Mouse (Mus musculus): ENCODE measurements around the gene Fam171b. TPM values are rescaled to one million over a fixed set of nuclear protein-coding genes. Genes with fewer than 3 reads are reported as not detected.
A peak's percentile ranks its signal among the peaks of the same experiment; 100 is the strongest.

Fam171b gene
- polyA plus RNA-seq (2015; fragmentation: Nextera tagmentation; extraction: Ambion mirVana): 63.5 and 67.5 TPM in 2 replicates

GRCm38 (mm10) chr2:83812483-83813272, at the start of gene Fam171b:
Gene Fam171b, plus strand, starts transcription at chr2:83812636.
- Histone ChIP-seq H3K4me1 (peaks cover 30% of the 10 kb centered on the region), H3K36me3 (no peaks in the 10 kb centered on the region), H3K9ac (replicated peaks) (peak within 1 kb of the TSS; percentile 92), H3K27ac (replicated peaks) (peak within 1 kb of the TSS; percentile 92), H3K9me3 (no peaks in the 10 kb centered on the region), H3K4me2 (replicated peaks) (peak within 1 kb of the TSS; percentile 55), H3K27me3 (no peaks in the 10 kb centered on the region), H3K4me3 (peak within 1 kb of the TSS; percentile 62)
- WGBS: under 1% methylated on average over 63 of the region's 63 CpGs
- peak; percentile 95 for ATAC-seq (replicated peaks)

GRCm38 (mm10) chr2:83766058-83766457, 46.4 kb upstream of the Fam171b start:
- Histone ChIP-seq H3K4me2 (replicated peaks) (no peak overlapping the region), H3K36me3 (no peaks in the 10 kb centered on the region), H3K9ac (replicated peaks) (no peak overlapping the region), H3K27ac (replicated peaks) (no peak overlapping the region), H3K4me1 (peaks cover 6% of the 10 kb centered on the region; the same call in 1 of the 2 replicates), H3K9me3 (no peaks in the 10 kb centered on the region), H3K4me3 (no peak overlapping the region), H3K27me3 (no peaks in the 10 kb centered on the region)
- 87% methylated on average over 6 of the region's 6 CpGs for WGBS
- no peak for ATAC-seq (replicated peaks)

GRCm38 (mm10) chr2:83766878-83767277, 45.6 kb upstream of the Fam171b start:
- Histone ChIP-seq H3K27me3 (no peaks in the 10 kb centered on the region), H3K36me3 (no peaks in the 10 kb centered on the region), H3K9me3 (no peaks in the 10 kb centered on the region), H3K4me1 (peaks cover 3% of the 10 kb centered on the region; the same call in 1 of the 2 replicates), H3K27ac (replicated peaks) (no peak overlapping the region), H3K9ac (replicated peaks) (no peak overlapping the region), H3K4me2 (replicated peaks) (no peak overlapping the region), H3K4me3 (no peak overlapping the region)
- ATAC-seq (replicated peaks): no peak
- 83% methylated on average over 1 of the region's 1 CpGs for WGBS

- H3K27ac ChIP-seq (replicated peaks): no peak overlapping the region
- no peaks in the 10 kb centered on the region for H3K4me1 ChIP-seq
- H3K36me3 ChIP-seq: no peaks in the 10 kb centered on the region
- H3K9ac ChIP-seq (replicated peaks): no peak overlapping the region
- no peak for ATAC-seq (replicated peaks)
- 88% methylated on average over 4 of the region's 4 CpGs for WGBS
- H3K4me2 ChIP-seq (replicated peaks): no peak overlapping the region
- no peaks in the 10 kb centered on the region for H3K27me3 ChIP-seq
- H3K9me3 ChIP-seq: no peaks in the 10 kb centered on the region
- no peak overlapping the region for H3K4me3 ChIP-seq
These were observed 44.0 kb upstream of the Fam171b start for GRCm38 (mm10) chr2:83768311-83769047.

GRCm38 (mm10) chr2:83771155-83771812, 41.2 kb upstream of the Fam171b start:
- WGBS: 58% methylated on average over 7 of the region's 7 CpGs
- no peak overlapping the region for H3K27ac ChIP-seq (replicated peaks)
- ATAC-seq (replicated peaks): peak; percentile 75; the same call in 1 of the 2 replicates
- H3K36me3 ChIP-seq: no peaks in the 10 kb centered on the region
- H3K9me3 ChIP-seq: no peaks in the 10 kb centered on the region
- no peaks in the 10 kb centered on the region for H3K4me1 ChIP-seq
- no peak overlapping the region for H3K4me3 ChIP-seq
- no peak overlapping the region for H3K9ac ChIP-seq (replicated peaks)
- H3K4me2 ChIP-seq (replicated peaks): no peak overlapping the region
- H3K27me3 ChIP-seq: no peaks in the 10 kb centered on the region

GRCm38 (mm10) chr2:83791330-83792073, 20.9 kb upstream of the Fam171b start:
- H3K27ac ChIP-seq (replicated peaks): no peak overlapping the region
- ATAC-seq (replicated peaks): peak; percentile 80

GRCm38 (mm10) chr2:83792102-83792501, 20.3 kb upstream of the Fam171b start:
- Histone ChIP-seq H3K27me3 (no peaks in the 10 kb centered on the region), H3K4me3 (peak overlapping the region; percentile 22; the same call in 1 of the 2 replicates), H3K36me3 (no peaks in the 10 kb centered on the region), H3K9me3 (no peaks in the 10 kb centered on the region), H3K27ac (replicated peaks) (no peak overlapping the region), H3K9ac (replicated peaks) (no peak overlapping the region; the same call in 1 of the 2 replicates), H3K4me2 (replicated peaks) (peak overlapping the region; percentile 34), H3K4me1 (0 out of 2 replicates have a peak, but pooled peaks cover 4% of the 10 kb centered on the region)
- ATAC-seq (replicated peaks): peak; percentile 53
- WGBS: 42% methylated on average over 4 of the region's 4 CpGs

More at GRCm38 (mm10) chr2:83791330-83792073, 20.9 kb upstream of the Fam171b start:
- Histone ChIP-seq H3K4me3 (peak overlapping the region; percentile 22), H3K4me2 (replicated peaks) (peak overlapping the region; percentile 34), H3K9ac (replicated peaks) (no peak overlapping the region; the same call in 1 of the 2 replicates), H3K4me1 (0 out of 2 replicates have a peak, but pooled peaks cover 4% of the 10 kb centered on the region), H3K27me3 (no peaks in the 10 kb centered on the region), H3K9me3 (no peaks in the 10 kb centered on the region), H3K36me3 (no peaks in the 10 kb centered on the region)
- 52% methylated on average over 20 of the region's 20 CpGs for WGBS

- no peak for ATAC-seq (replicated peaks)
- H3K36me3 ChIP-seq: no peaks in the 10 kb centered on the region
- no peaks in the 10 kb centered on the region for H3K27me3 ChIP-seq
- H3K4me2 ChIP-seq (replicated peaks): no peak overlapping the region
- no peak overlapping the region for H3K4me3 ChIP-seq
- peaks cover 9% of the 10 kb centered on the region for H3K4me1 ChIP-seq
- WGBS: 71% methylated on average over 4 of the region's 4 CpGs
- H3K9ac ChIP-seq (replicated peaks): no peak overlapping the region
- no peaks in the 10 kb centered on the region for H3K9me3 ChIP-seq
- no peak overlapping the region for H3K27ac ChIP-seq (replicated peaks)
These were observed 16.7 kb upstream of the Fam171b start for GRCm38 (mm10) chr2:83795766-83796165.

GRCm38 (mm10) chr2:83797902-83798497, 14.4 kb upstream of the Fam171b start:
- no peak overlapping the region for H3K9ac ChIP-seq (replicated peaks)
- H3K4me3 ChIP-seq: no peak overlapping the region
- H3K36me3 ChIP-seq: no peaks in the 10 kb centered on the region
- H3K9me3 ChIP-seq: no peaks in the 10 kb centered on the region
- no peak overlapping the region for H3K4me2 ChIP-seq (replicated peaks)
- peaks cover 5% of the 10 kb centered on the region for H3K4me1 ChIP-seq
- no peaks in the 10 kb centered on the region for H3K27me3 ChIP-seq
- H3K27ac ChIP-seq (replicated peaks): no peak overlapping the region
- ATAC-seq (replicated peaks): peak; percentile 48; the same call in 1 of the 2 replicates
- WGBS: 24% methylated on average over 9 of the region's 9 CpGs

GRCm38 (mm10) chr2:83813273-83813892, 947 bp downstream of the Fam171b start:
- H3K36me3 ChIP-seq: no peaks in the 10 kb centered on the region
- H3K9me3 ChIP-seq: no peaks in the 10 kb centered on the region
- H3K27me3 ChIP-seq: no peaks in the 10 kb centered on the region
- peak; percentile 55 for ATAC-seq (replicated peaks)
- whole genome bisulfite sequencing: 6% methylated on average over 10 of the region's 10 CpGs
- peak overlapping the region; percentile 92 for H3K27ac ChIP-seq (replicated peaks)
- peaks cover 30% of the 10 kb centered on the region for H3K4me1 ChIP-seq
- peak overlapping the region; percentile 55 for H3K4me2 ChIP-seq (replicated peaks)
- H3K4me3 ChIP-seq: peak overlapping the region; percentile 62
- H3K9ac ChIP-seq (replicated peaks): peak overlapping the region; percentile 92

Measured in forebrain, embryonic 15.5 days (tissue).